Mouse (Mus musculus): ENCODE measurements around the gene Pou2f2.

The Pou2f2 gene

GRCm38 (mm10) chr7:25195148-25195547 is 15.6 kb upstream of the Pou2f2 start:
- no peak for DNase-seq (ENCODE audit: low spot score)

DNA sequence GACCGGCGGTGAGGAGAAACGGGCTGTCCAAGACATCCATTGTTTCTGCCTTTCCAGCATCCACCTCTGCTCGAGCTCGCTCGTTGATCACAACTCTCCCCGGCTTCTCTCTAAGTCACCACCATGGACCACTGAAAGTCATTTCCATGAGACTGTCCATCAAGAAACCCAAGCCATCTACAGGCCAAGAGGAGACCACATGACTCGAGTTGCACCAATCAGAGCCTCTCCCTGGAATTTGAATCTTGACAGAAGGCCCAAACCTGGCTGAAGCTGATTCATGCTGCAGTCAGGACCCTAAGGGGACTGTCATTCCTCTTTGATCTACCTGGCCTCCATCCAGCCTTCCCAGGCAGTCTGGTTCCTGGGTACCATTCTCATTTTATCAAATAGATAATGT is 12.6 kb upstream of the Pou2f2 start:
- no peak for DNase-seq (ENCODE audit: low spot score)

DNA sequence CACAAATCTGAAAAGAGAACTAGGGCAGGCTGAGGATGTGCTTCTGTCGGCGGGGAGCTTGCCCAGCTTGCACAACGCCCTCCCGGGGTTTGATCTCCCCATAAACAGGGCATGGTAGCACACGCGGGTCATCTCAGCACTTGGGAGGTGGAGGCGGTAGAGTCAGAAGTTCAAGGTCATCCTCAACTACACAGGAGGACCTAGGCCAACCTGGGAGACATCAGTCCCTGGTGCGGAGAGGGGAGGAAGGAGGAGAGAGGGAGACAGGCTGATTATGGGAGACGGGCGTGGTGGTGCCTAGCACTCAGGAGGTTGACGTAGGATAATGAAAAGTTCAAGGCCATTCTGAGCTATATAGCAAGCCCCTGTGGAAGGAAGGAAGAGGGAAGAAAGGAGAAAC is 11.3 kb upstream of the Pou2f2 start:
- DNase-seq (ENCODE audit: low spot score): no peak

GRCm38 (mm10) chr7:25187662-25188650 is 8.4 kb upstream of the Pou2f2 start:
- peak; percentile 97 for DNase-seq (ENCODE audit: low spot score)

DNA sequence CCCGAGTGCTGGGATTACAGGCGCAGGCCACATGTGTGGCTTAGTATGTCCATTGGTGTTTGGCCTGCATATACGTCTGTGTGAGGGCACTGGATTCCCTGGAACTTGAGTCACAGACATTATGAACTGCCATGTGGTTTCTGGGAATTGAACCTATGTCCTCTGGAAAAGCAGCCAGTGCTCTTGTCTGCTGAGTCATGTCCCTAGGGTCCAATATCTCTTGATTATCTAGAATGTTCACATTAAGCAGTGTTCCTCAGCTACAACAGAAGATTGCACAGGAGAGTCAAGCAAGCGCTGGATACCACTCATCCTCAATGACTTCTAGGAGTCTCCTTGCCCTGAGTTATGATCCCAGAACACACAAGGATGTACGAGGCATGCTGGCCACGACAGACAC is 4.6 kb upstream of the Pou2f2 start:
- DNase-seq (ENCODE audit: low spot score): no peak

GRCm38 (mm10) chr7:25181814-25182213 is 2.3 kb upstream of the Pou2f2 start:
- peak; percentile 25 for DNase-seq (ENCODE audit: low spot score)

DNA sequence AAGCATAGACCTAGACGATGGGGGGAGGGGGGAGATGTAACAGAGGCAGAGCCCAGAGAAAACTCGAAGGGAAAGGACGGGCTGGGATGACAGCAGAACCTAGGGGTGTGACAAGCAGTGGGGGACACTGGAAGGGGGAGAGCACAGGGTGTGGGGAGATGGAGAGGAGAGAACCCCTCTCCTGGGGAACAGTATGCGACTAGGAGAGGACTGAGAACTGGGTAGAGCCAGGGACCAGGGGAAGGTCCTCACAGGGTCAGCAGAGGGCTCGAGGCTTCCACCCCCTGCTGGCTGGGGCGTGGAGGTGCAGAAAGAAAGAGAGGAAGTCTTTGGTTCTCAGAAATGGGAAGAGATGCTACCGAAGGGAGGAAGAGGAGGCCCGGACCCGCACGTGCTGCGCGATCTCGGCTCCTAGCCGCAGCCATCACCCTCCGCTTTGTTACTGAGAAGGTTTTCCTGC is 1.8 kb upstream of the Pou2f2 start:
- DNase-seq (ENCODE audit: low spot score): peak; percentile 84

DNA sequence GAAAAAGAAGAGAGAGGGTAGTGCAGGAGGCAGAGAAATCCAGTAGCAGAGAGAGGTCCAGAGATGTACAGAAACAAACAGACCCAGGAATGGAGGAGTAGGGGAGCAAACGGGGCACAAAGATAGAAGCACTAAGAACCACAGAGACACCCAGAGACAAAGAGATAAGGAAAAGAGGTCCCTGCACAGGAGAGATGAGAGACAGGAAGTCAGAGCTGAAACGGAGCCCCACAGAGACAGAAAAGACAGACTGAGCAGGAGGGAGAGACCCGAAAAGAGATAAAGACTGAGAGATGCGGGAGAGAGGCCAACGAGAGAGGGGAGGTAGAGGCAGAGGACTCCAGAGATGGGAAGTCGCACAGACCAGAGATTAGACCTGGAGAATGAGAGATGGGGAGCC is 986 bp upstream of the Pou2f2 start:
- no peak for DNase-seq (ENCODE audit: low spot score)

GRCm38 (mm10) chr7:25178787-25179605 is 530 bp downstream of the Pou2f2 start:
- DNase-seq (ENCODE audit: low spot score): peak; percentile 59

DNA sequence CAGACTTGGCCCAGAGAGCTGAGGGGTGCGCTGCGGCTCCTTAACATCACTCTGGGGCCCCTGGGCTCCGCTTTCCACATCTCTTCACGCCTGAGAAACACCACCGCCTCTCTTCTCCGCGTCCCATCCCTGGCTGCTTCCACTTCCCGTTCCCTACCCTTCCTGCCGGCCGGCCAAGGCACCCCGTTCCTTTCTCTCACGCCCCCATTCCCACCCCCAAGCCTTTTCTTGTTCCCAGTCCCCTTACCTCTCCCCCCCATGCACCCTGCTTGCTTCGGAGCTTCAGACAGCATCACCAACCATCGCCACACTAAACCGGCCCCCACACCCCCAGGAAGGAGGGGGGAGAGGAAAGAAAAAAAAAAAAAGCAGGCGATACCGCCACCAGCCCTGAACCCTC is 1.2 kb downstream of the Pou2f2 start:
- no peak for DNase-seq (ENCODE audit: low spot score)

DNA sequence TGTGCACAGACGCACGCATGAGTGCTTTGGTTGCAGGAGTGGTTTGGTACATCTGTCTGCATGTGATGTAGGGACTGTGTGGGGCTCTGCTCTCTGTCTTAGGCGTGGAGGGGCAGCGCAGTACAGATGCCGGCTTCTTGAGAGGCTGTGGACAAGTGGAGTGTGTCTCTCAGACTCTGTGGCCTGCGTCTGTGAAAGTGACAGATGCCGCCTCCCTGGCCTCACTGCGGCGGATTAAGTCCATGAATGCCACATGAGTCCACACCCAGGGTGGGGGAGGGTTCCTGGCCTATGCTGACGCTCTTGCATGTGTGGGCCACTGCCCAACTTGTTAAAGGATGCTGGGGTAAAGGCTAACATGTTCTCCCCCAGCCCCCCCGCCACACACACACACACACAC is 5.2 kb downstream of the Pou2f2 start:
- DNase-seq (ENCODE audit: low spot score): peak; percentile 47

DNA sequence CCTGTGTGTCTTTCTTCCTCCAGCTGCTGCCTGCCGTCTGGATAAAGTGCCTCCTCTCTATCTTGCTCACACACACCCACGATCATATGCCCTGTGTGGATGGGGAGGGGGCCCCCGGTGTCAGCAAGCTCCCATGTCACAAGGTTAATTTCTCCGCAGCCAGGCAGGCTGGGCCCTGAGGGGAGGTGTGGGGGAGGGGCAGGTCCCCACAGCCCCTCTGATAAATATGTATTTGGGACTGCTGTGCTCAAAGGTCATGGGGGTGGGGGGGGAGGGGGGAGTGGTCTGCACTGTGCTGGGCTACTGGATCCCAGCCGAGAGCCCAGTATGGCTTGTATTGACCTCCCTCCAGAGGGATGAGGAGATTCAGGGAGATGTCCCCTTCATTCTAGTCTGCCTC is 6.9 kb downstream of the Pou2f2 start:
- DNase-seq (ENCODE audit: low spot score): no peak

- no peak for DNase-seq (ENCODE audit: low spot score)
These were observed 8.9 kb downstream of the Pou2f2 start for GRCm38 (mm10) chr7:25170583-25170982.

GRCm38 (mm10) chr7:25166106-25166505 is 13.4 kb downstream of the Pou2f2 start:
- DNase-seq (ENCODE audit: low spot score): no peak

- DNase-seq (ENCODE audit: low spot score): no peak
These were observed 23.3 kb downstream of the Pou2f2 start for GRCm38 (mm10) chr7:25156158-25156648.

- peak; percentile 34 for DNase-seq (ENCODE audit: low spot score)
These were observed 23.9 kb downstream of the Pou2f2 start for GRCm38 (mm10) chr7:25155469-25156157.

DNA sequence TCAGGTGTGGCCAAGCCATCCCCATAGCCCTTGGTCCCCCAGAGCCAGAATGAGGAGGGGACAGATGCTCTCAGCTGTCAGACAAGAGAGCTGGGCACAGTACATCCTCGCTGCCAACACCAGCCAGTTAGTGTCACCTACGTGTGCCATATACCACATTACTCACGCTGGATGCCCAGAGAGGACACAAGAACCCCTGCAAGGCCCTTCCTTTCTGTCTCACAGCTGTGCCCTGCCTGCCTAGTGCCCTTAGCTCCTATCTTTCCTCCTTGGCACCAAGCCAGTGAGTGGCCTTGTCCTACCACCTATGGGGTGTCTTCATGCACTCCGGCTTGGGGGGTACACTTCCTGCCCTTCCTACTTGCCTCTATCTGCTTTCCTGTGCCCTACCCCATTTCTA is 24.9 kb downstream of the Pou2f2 start:
- DNase-seq (ENCODE audit: low spot score): no peak

DNA sequence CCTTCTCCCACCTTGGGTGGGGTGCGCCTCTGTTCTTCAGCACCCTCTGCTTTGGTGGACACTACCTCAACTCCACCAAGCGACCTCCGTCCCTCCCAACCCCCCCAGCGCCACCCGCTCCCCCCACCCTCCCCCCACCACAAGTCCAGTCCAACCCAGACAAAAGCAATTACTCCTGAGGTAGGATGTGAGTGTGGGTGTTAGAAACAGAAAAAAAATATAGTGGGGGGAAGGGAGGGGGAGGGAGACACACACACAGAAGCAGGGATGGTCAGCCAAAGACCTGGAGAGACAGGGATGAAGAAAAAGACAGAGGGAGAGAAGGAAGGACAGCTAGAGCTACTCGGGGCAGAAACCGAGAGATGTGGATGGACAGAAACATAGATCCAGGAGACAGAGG is 25.7 kb downstream of the Pou2f2 start:
- DNase-seq (ENCODE audit: low spot score): no peak

DNA sequence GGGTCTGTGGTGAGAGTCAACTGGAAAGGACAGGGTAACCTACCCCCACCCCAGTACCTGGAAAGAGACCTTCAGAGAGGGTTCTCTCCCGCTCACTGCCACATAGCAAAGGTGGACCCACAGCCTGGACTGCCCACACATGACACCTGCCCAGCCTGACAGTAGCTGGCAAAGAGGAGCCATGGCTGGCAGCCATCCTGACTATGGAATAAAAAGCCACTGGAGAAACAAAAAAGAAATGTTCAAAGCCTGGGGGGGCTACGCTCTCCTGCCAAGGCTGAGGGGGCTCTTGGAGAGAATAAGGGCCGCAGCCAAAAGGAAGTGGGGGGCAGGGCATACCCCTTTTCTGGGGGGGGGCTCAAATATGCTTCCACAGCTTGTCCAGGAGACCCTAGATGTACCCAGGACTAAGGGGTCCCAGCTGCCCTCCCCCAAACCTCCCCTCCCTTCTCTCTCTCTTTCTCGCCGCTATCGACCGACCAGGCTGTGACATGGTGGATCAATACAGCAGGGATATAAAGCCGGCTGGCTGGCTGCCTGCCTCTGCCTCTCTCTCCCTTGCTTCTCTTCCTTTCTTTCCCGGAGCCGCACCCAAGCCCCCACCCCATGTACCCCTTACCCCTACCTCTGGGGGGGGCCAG is 27.5 kb downstream of the Pou2f2 start:
- peak; percentile 40 for DNase-seq (ENCODE audit: low spot score)

DNA sequence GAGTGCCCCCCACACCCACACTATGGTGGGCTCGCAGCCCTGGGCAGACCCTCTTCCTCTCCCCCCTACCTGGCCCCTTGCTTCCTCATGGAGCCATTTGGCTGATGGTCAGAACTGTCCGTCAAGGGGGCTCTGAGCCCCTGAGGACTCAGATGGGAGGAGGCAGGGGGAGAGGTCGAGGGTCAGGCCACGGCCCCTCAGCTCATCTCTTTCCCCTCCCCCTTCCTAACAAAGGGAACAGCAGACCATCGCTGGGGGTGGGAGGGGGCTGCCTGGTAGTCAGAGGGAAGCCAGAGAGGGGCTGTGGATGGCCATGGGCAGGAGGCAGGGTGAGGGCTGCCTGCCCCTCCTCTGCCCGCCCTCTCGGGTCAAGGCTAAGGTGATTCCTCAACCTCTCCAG is 28.5 kb downstream of the Pou2f2 start:
- DNase-seq (ENCODE audit: low spot score): peak; percentile 90

- peak; percentile 74 for DNase-seq (ENCODE audit: low spot score)
These were observed 29.3 kb downstream of the Pou2f2 start for GRCm38 (mm10) chr7:25150151-25150663.

All from embryo, embryonic 10.5 days (tissue).